Mouse (Mus musculus) urinary bladder, adult 2 months (tissue): Measurements from ENCODE around the gene Cldn7. TPM values are rescaled to one million over a fixed set of nuclear protein-coding genes. Genes with fewer than 3 reads are reported as not detected.
A peak's percentile ranks its signal among the peaks of the same experiment; 100 is the strongest.
"Not testable (repeated sequence)": the region's sequence is repeated elsewhere in the genome, so short reads cannot be mapped to it uniquely, and the experiment has no call there.

Experiments used
- DNase-seq: peaks from one replicate; pipeline ENCODE4 v3.0.0; 2022; ENCODE audit warnings: low spot score
- polyA plus RNA-seq: library from polyadenylated mRNA; depleted of rRNA; stranded (reverse); fragments of >200 nt; gene quantifications from 2 replicates; pipeline ENCODE4 v1.2.3, GENCODE M21; 2012

Gene Cldn7
- polyA plus RNA-seq, 1 experiment: 69.1 TPM

DNA sequence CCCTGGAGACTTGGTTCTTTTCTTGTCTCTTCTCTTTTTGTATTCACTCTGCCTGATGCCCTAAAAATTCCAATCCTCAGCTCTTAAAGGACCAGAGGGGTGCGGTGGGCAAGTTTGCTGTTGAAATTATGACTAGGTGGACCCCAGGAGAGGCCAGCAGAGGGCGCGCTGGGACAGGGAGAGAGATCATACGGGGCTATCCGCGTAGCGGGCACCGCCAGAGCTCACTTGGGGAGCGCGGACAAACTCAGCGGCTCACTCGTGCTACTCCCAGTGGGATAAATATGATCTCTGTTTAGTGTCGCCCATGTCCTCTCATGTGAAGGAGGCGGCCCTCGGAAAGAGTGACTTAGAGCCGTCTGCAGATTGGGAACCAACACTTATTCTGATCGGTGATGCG is 30.4 kb upstream of the Cldn7 start:
- peak; percentile 89 for DNase-seq

DNA sequence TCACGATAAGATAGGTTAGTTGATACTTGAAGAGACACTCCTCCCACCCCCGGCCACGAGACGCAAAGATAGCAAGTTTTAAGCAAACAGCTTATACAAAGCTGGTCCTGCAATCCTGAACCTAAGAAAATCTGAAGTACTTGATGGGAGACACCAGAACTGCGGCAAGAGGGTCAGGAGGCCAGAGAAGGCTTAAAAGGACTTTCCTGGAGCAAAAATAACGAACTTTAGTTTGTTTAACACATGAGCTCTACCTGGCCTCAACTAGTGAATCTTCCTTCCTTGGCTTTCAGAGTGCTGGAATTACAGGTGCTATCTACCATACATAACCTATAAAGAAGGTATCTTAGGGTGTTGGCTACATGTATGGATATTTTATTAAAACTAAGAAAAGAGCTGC is 29.9 kb upstream of the Cldn7 start:
- DNase-seq: no peak

DNA sequence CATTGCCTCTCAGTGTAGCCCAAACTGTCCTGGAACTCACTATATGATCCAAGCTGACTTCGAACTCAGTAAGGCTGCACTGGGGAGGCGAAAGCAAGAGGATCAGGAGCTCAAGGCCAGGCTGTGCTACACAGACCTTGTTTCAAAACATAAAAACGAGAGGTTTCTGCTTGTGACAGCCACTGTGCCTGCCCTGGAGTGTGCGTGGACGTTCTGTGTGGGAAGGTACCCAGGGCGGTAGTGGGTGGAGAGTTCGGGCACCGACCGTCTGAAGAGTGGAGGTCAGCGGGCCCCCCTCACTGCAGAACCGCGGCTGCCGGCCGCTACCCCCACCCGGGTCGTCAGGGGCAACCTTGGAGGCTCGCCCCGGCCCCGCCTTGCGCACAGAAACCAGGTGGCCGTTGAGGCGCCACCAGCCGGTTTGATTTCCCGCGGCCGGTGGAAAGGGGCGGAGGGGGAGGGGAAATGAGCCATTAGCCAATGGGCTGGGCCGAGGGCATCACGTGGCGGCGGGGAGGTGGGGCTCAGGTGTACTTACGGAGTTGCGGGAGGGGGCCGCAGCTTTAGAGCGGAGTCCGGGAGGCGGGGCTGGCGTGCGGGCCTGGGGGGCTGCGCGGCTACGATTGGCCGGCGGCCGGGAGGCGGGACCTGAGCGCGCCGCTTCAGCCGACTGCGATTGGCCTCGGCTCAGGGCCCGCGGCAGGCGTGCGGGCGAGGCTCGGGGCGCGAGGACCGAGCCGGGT is 29.3 kb upstream of the Cldn7 start, which contains the start of gene Ybx2:
Gene Ybx2 (plus strand): TSS at position 660 of the 743 bp plus-strand sequence.
- DNase-seq: peak; percentile 80

DNA sequence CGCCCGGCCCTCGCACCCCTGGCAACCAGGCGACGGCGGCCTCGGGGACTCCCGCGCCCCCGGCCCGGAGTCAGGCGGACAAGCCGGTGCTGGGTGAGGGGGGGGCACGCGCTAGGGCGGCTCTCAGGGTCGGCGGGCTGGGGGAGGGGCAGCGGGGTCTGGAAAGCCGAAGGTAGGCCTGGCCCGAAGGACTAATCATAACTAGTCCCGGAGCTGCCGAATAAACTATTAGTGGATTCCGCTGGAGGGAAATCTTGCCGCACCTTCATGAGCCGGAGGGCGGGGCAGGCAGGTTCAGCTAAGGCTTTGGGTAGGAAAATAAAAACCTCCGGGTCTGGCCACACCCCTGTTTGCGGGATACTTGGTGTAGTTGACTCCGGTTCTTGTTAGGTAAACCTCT is 28.4 kb upstream of the Cldn7 start:
- no peak for DNase-seq

DNA sequence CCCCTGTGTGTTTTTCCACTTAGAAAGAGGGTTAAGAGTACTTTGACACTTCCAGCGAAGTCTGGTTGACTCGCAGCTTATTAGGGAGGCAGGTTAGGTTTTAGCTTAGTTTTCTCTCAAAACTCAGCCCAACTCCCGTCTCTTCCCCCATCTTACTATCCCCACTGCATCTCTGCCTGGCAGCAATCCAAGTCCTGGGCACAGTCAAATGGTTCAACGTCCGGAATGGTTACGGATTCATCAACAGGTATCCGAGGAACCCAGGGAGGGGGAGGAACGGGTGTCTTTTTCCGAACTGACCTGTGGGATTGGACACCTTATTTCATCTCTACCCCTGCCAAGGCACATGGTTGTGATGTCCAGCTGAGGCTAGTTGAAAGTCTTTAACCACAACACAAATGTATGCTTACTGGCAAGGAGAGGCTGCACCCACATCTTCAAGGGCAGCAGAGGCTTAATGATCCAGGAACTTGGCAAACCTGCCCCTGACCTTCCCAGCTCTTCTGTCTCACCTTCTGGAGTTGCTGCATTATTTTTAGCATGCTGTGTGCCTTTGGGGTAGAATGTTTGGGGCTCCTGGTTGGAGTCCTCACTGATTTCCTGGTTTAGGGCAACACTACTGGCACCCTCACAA is 27.7 kb upstream of the Cldn7 start:
- no peak for DNase-seq

DNA sequence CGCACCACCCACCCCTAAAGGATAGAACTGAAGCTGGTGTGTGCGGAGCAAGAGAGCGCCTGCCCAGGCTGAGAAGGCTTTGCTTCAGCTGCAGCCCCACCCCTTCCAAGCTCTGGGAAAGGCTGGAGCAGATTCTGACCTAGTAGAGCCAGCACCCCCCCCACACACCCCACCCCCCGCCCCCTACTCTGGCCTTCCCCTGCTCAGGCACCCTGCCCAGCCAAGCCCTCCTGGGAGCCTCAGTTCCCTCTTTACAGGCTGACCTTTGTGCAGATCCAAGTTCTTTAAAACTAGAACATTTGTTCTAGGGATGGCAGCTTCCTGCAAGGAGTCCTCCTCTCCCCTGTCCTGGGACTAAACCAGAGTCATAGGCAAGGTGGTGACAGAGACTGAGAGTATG is 27.2 kb upstream of the Cldn7 start:
- DNase-seq: no peak

DNA sequence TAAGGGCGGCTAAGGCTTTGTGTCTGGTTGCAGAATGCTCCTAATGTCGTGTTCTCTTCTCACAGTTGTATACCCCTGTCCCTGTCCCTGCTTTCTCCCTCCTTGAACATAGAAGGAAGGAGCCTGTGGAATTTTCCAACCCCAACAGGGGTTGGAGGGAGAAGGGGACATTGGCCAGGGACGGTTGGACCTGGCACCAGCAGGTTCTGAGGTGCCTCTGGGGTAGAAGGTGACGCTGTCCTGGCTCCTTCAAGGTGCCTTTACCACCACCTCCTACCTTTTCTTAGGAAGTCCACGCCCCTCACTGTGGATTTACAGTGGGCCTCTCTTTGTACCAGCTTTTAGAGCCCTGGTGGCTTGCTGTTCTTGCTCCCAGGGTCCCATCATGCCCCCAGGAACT is 26.7 kb upstream of the Cldn7 start:
- DNase-seq: no peak

DNA sequence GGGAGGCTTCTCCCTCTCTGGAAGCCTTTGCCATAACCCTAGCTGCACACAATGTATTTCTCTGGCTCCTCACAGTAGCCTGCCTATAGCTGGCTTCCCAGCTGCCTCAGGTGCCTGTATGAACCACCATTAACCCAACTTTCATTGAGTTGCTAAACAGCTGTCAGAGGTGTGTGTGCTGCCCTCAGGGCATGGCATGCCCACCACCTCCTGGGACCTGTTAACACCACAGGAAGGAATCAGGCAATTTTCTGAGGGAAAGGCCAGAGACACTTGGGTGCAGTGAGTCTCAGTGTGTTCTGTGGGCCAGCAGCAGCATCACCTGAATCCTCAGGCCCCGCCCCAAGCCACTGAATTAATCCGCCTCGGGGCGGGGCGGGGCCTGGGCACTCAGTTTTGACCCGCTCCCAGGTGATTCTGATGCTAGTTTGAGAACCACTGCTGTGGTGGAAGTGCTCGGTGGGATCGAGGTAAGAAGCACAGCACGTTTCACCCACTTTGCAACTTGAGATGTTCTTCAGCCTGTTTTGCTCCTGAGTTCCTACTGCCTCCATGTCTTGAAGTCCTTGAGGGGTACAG is 26.1 kb upstream of the Cldn7 start:
- no peak for DNase-seq

DNA sequence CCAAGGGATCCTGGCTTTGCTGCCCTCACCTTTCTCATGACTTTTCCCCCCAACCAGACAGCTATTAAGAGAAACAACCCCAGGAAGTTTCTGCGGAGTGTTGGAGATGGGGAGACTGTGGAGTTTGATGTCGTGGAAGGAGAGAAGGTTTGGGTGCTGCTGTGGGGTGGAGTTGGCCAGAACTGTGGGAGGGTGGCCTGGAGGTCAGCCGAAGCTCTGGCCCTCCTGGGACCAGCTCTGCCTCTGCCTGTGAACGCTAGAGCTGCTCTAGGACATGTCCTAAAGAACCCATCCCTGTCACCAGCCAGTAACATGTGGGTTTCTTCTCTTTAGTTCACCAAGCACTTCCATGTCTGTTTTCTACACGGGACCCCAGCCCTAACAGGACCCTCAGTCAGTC is 25.4 kb upstream of the Cldn7 start:
- DNase-seq: no peak

DNA sequence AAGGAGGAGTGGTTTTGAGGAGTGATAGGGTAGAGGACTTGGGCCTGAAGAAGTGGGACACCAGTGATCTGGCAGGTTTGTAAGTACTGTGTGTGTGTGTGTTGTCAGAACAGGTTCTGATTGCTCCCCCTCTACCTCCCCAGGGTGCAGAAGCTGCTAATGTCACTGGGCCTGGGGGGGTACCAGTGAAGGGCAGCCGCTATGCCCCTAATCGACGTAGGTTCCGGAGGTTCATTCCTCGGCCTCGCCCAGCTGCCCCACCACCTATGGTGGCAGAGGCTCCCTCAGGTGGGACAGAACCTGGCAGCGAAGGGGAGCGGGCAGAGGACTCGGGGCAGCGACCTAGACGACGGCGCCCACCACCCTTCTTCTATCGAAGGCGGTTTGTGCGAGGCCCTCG is 24.8 kb upstream of the Cldn7 start:
- DNase-seq: no peak

DNA sequence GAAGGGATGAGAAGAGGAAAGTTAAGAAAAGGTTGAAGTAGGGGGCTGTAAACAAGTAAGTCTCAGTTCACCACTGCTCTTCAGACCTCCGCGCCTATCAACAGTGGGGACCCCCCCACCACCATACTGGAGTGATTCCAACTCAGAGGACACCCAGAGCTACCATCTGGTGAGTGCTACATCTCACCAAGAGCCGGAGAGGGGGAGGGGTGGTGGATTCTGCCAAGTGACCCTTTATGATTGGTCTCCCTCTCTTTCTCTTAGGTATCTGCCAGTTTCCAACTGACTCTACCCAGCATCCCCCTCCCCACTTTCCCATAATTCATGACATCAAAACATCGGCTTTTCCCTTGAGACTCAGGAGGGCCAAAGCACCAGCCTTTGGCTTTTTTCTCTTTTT is 23.6 kb upstream of the Cldn7 start:
- DNase-seq: no peak

DNA sequence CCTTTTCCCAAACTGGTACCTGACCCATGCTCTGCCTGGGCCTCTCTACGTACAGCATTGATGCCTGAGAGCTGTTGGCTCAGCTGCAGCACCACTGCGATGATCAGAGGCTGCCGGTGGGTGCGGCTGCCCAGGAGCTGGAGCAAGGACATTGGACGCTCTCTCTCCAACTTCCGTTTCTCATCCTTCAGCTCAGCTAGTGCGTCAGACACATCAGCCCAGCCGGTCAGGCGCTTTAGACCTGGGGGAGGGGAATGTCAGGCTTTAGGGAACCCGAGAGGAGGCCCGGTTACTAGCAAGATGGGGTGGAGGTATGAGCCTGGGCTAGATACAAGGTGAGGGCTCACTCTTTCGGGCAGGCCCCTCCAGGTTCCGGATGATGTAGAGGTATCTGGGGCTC is 19.4 kb upstream of the Cldn7 start:
- DNase-seq: no peak

DNA sequence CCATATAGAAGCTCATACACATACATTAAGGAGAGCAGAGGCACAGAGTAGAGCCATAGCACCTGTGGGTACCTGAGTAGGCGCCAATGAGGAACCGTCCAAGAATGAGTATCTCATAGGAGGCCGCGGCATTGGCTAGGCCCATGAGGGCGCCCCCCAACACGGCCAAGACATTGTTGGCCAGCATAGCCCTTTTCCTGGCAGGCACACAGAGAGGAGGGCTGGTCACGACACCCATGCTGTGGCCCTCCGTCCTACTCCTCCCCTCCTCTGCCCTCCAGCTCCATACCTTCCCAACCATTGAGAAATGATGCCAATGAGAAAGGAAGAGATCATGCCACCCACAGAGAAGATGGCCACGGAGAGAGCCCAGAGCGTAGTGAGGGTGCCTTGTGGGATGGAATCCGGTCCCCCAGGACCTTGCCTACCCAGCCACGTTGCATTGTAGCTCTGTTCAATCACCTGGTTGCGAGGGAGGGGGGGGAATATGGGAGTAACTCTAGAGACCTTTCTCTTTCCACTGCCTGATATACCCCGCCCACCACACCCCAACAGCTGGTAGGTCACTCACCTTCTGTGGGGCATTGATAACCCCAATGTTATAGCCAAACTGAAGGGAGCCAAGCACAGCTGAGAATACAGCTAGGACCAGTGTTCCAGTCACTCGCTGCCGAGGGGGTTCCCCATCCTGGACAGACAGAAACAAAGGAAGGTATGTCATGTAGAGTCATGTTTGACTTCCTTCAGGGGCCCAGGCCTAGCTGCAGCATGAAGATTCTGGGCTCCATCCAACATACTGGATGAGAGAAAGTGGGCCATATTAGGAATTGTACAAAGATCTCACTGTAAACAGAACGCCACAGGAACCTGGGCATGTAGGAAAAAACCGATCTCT is 18.3 kb upstream of the Cldn7 start:
- no peak for DNase-seq

DNA sequence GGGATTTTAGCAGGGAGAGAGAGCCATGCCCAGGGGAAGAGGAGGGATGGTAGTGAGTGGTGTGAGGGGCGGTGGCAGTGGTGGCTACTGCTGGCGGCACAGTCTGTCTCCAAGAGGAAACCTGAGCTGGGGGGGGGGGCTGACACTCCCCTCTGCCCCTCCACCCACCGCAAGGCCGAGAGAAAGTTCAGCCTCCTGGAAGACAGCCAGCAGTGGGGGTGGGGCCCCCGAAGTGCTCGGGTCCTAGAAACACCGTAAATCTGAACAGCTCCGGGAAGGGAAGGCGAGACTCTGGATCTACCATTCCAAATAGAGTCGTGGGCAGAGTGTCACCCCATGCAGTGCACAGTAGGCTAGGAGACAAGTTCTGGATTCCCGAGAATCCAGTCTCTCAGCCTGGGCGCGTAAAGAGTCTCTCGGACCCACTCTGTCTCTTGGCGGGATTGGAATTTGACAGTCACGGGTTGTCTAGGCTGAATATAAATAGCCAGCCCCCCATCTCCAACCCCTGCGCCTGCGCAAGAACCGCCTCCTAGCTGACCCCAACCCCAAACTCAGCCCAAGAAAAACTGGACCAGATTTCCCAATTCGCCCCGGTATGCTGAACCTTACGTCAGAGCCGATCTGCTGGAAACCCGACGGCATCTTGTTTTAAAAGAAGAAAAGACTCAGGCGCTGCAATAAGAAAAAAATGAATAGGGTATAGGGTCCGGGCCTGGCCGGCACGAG is 17.1 kb upstream of the Cldn7 start:
- DNase-seq: no peak

DNA sequence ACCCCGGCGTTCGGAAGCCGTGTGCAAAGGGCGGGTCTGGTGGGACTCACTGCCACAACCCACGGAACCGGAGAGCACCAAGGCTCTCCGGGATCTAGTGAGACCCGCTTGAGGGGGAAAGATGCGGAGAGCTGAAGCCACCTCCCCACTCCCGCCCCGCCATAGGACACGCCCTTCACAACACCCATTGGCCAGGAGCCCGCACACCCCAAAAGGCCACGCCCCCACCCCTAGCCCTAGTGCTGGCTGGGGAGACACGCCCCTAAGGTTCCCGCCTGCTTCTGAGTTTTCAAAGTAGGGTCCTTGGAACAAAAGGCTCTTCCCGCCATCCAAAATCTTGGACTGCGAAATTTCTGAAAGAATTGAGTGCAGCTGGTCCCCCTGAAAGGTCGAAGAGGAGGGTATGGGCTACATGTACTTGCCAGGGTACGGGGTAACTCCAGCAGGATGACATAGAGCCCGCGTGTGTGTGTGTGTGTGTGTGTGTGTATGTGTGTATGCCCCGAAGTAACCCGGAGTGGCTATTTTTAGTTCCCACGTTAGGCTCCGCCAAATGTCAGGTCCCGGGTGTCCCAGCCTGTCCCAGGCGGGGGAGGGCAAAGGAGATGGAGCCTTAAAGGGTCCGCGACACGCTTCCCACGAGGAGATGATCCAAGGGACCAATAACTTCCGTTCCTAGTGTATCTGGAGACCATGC is 16.4 kb upstream of the Cldn7 start, which contains the start of gene Slc2a4:
Gene Slc2a4 (minus strand): TSS at position 123 of the 697 bp plus-strand sequence.
- DNase-seq: peak; percentile 73

DNA sequence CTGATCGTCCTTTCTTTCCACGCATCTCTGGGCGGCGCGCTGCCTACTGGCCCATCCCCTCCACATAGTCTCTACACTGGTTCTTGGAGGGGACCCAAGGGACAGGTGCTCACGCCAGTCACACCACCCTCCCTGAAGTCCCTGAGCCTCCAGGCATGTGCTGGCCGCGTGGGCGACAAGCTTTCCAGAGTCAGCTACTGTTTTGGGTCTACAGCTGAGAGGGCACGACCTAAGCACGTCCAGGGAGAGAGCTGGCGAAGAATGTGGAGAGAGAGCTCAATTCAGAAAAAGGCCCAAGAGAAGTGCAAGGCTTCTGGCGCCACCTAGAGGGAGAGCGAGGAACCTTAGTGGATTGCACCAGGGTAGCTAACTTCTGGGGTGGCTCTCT is 15.8 kb upstream of the Cldn7 start:
- peak; percentile 73 for DNase-seq

DNA sequence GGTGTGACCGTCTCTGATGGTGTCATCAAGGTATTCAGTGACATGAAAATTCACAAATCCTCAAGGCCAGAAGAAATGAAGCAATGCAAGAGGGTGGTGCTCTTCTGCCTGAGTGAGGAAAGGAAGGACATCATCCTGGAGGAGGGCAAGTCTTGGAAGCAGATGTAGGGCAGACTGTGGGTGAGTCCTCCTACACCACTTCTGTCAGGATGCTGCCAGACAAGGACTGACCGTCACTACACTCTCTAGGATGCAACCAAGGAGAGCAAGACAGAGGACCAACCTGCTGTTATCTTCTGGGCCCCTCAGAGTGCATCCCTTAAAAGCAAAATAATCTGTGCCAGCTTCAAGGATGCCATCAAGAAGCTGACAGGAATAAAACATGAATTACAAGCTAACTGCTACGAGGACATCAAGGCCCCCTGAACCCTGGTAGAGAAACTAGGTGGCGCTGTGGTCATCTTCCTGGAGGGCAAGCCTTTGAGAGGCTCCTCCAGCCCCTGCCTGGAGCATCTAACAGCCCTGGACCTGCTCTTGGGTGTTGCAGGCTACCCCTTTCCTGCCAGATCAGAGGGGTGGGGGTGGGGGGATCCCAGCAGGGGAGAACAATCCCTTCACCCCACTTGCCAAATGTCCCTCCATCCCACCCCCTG is 13.6 kb upstream of the Cldn7 start:
- DNase-seq: no peak

DNA sequence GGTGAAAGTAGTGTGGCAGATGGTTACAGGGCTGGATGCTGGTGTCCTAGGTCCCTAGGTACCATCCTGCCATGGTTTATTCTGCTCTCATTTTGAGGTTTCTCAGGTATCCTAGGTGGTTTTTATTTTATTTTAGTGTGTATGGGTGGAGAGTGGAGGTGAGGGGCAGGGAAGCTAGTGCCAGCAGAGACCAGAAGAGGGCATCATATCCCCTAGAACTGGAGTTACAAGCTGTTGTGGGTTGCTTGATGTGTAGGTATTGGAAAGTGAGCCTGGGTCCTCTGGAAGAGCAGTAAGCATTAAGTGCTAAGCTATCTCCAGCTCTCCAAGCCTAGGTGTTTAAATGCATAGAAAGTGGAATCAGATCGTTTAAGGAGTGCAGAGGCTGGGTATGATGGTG is 12.3 kb upstream of the Cldn7 start:
- no peak for DNase-seq

DNA sequence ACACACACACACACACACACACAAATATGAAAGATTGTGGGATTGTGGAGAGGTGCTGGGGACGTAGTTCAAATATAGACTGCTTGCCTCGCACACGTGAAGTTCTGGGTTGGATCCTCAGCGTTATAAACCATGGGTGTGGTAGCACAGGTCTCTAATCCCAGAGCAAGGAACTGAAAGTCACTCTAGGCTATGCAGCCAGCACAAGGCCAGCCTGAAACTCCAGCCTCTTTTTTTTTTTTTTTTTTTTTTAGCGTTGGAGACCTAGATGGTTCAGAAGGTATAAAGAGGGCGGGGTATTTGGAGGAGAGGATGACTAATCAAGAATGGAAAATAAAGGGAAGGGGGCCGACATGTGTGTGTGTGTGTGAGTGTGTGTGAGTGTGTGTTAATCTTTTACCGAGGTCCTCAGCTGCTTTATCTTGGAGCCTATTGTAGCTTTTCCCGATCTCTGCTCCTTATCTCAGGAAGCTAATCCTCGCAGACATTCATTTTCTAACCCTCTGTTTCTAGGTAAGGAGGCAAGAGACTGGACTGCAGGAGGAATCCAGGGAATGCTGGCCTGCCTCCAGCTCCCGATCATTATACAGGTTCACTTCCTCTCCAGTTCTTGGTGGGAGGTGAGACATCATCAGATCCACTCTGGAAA is 11.2 kb upstream of the Cldn7 start:
- no peak for DNase-seq

DNA sequence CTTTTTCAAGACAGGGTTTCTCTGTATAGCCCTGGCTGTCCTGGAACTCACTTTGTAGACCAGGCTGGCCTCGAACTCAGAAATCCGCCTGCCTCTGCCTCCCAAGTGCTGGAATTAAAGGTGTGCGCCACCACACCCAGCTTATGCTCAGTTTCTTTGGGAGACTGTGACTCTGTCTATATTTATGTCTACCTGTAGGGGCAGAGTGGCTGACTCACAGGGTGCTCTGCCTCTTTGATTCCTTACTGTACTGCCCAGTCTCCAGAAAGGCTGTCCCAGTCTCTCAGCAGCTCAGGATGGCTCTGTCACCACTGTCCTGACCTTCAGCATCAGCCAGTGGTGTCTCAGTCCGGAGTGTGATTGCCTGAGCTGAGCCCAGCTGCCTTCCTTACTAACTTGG is 9.0 kb upstream of the Cldn7 start:
- not testable (repeated sequence) for DNase-seq
